Mouse (Mus musculus): Measurements from ENCODE around the gene Pole4. TPM values are rescaled to one million over a fixed set of nuclear protein-coding genes. Genes with fewer than 3 reads are reported as not detected.

The Pole4 gene
- polyA plus RNA-seq, 1 experiment from 2014 or later: 109 TPM

GRCm38 (mm10) chr6:82740269-82740668, 35.1 kb upstream of the Pole4 start:
- Histone ChIP-seq H3K4me2 (peak overlapping the region; percentile 37), H3K9ac (no peak overlapping the region), H3K4me3 (no peak overlapping the region), H3K27ac (no peak overlapping the region), H3K27me3 (no peaks in the 10 kb centered on the region), H3K36me3 (peaks cover 58% of the 10 kb centered on the region), H3K4me1 (no peaks in the 10 kb centered on the region), H3K9me3 (no peaks in the 10 kb centered on the region)
- 29% methylated on average over 6 of the region's 6 CpGs for WGBS
- no peak for ATAC-seq (ENCODE audit: insufficient number of reproducible peaks, insufficient read depth, low FRiP score, low TSS enrichment, low read depth)

- no peaks in the 10 kb centered on the region for H3K4me1 ChIP-seq
- H3K4me2 ChIP-seq: no peak overlapping the region
- no peak overlapping the region for H3K4me3 ChIP-seq
- no peak overlapping the region for H3K27ac ChIP-seq
- peaks cover 67% of the 10 kb centered on the region for H3K36me3 ChIP-seq
- H3K27me3 ChIP-seq: no peaks in the 10 kb centered on the region
- 93% methylated on average over 27 of the region's 27 CpGs for WGBS
- no peak for ATAC-seq (ENCODE audit: insufficient number of reproducible peaks, insufficient read depth, low FRiP score, low TSS enrichment, low read depth)
- H3K9me3 ChIP-seq: no peaks in the 10 kb centered on the region
- no peak overlapping the region for H3K9ac ChIP-seq
Observed at GRCm38 (mm10) chr6:82737634-82738540, 32.7 kb upstream of the Pole4 start.

- Histone ChIP-seq H3K27ac (no peak overlapping the region), H3K4me3 (no peak overlapping the region), H3K9me3 (no peaks in the 10 kb centered on the region), H3K27me3 (no peaks in the 10 kb centered on the region), H3K4me1 (no peaks in the 10 kb centered on the region), H3K4me2 (no peak overlapping the region), H3K9ac (no peak overlapping the region), H3K36me3 (peaks cover 63% of the 10 kb centered on the region)
- WGBS: 90% methylated on average over 25 of the region's 25 CpGs
- ATAC-seq (ENCODE audit: insufficient number of reproducible peaks, insufficient read depth, low FRiP score, low TSS enrichment, low read depth): no peak
Observed at GRCm38 (mm10) chr6:82736626-82737600, 31.7 kb upstream of the Pole4 start.

- no peak overlapping the region for H3K4me2 ChIP-seq
- no peaks in the 10 kb centered on the region for H3K4me1 ChIP-seq
- H3K9me3 ChIP-seq: no peaks in the 10 kb centered on the region
- no peak overlapping the region for H3K4me3 ChIP-seq
- H3K36me3 ChIP-seq: peaks cover 79% of the 10 kb centered on the region
- WGBS: 86% methylated on average over 7 of the region's 7 CpGs
- no peak overlapping the region for H3K9ac ChIP-seq
- no peaks in the 10 kb centered on the region for H3K27me3 ChIP-seq
- no peak for ATAC-seq (ENCODE audit: insufficient number of reproducible peaks, insufficient read depth, low FRiP score, low TSS enrichment, low read depth)
- no peak overlapping the region for H3K27ac ChIP-seq
Observed at GRCm38 (mm10) chr6:82735347-82735746, 30.2 kb upstream of the Pole4 start.

GRCm38 (mm10) chr6:82728635-82729034, 23.5 kb upstream of the Pole4 start:
- 90% methylated on average over 21 of the region's 21 CpGs for WGBS
- Histone ChIP-seq H3K4me3 (no peak overlapping the region), H3K27ac (no peak overlapping the region), H3K36me3 (peaks cover 79% of the 10 kb centered on the region), H3K9me3 (no peaks in the 10 kb centered on the region), H3K27me3 (no peaks in the 10 kb centered on the region), H3K9ac (no peak overlapping the region), H3K4me1 (peaks cover 4% of the 10 kb centered on the region), H3K4me2 (no peak overlapping the region)
- no peak for ATAC-seq (ENCODE audit: insufficient number of reproducible peaks, insufficient read depth, low FRiP score, low TSS enrichment, low read depth)

GRCm38 (mm10) chr6:82727206-82727605, 22.0 kb upstream of the Pole4 start:
- ATAC-seq (ENCODE audit: insufficient number of reproducible peaks, insufficient read depth, low FRiP score, low TSS enrichment, low read depth): no peak
- Histone ChIP-seq H3K4me2 (no peak overlapping the region), H3K27ac (no peak overlapping the region), H3K27me3 (no peaks in the 10 kb centered on the region), H3K36me3 (peaks cover 73% of the 10 kb centered on the region), H3K9me3 (no peaks in the 10 kb centered on the region), H3K9ac (no peak overlapping the region), H3K4me3 (no peak overlapping the region), H3K4me1 (peaks cover 14% of the 10 kb centered on the region)
- WGBS: 91% methylated on average over 13 of the region's 13 CpGs

GRCm38 (mm10) chr6:82723321-82723720, 18.2 kb upstream of the Pole4 start:
- H3K9ac ChIP-seq: peak overlapping the region; percentile 61
- no peaks in the 10 kb centered on the region for H3K27me3 ChIP-seq
- H3K4me1 ChIP-seq: peaks cover 14% of the 10 kb centered on the region
- H3K9me3 ChIP-seq: no peaks in the 10 kb centered on the region
- ATAC-seq (ENCODE audit: insufficient number of reproducible peaks, insufficient read depth, low FRiP score, low TSS enrichment, low read depth): peak; percentile 61; the same call in 1 of the 2 replicates
- no peak overlapping the region for H3K4me2 ChIP-seq
- no peak overlapping the region for H3K4me3 ChIP-seq
- WGBS: 31% methylated on average over 5 of the region's 5 CpGs
- peak overlapping the region; percentile 84 for H3K27ac ChIP-seq
- H3K36me3 ChIP-seq: peaks cover 37% of the 10 kb centered on the region

GRCm38 (mm10) chr6:82716126-82716525, 11.0 kb upstream of the Pole4 start:
- no peak overlapping the region for H3K4me3 ChIP-seq
- H3K36me3 ChIP-seq: no peaks in the 10 kb centered on the region
- H3K4me2 ChIP-seq: no peak overlapping the region
- H3K9me3 ChIP-seq: no peaks in the 10 kb centered on the region
- H3K27me3 ChIP-seq: no peaks in the 10 kb centered on the region
- no peak for ATAC-seq (ENCODE audit: insufficient number of reproducible peaks, insufficient read depth, low FRiP score, low TSS enrichment, low read depth)
- WGBS: 74% methylated on average over 4 of the region's 4 CpGs
- H3K27ac ChIP-seq: no peak overlapping the region
- H3K9ac ChIP-seq: no peak overlapping the region
- no peaks in the 10 kb centered on the region for H3K4me1 ChIP-seq

- no peak for ATAC-seq (ENCODE audit: insufficient number of reproducible peaks, insufficient read depth, low FRiP score, low TSS enrichment, low read depth)
- Histone ChIP-seq H3K9ac (no peak overlapping the region), H3K4me2 (no peak overlapping the region), H3K4me3 (no peak overlapping the region), H3K9me3 (no peaks in the 10 kb centered on the region), H3K27ac (no peak overlapping the region), H3K36me3 (no peaks in the 10 kb centered on the region), H3K4me1 (no peaks in the 10 kb centered on the region), H3K27me3 (no peaks in the 10 kb centered on the region)
- WGBS: 85% methylated on average over 3 of the region's 3 CpGs
Observed at GRCm38 (mm10) chr6:82715653-82716052, 10.5 kb upstream of the Pole4 start.

GRCm38 (mm10) chr6:82715253-82715652, 10.1 kb upstream of the Pole4 start:
- ATAC-seq (ENCODE audit: insufficient number of reproducible peaks, insufficient read depth, low FRiP score, low TSS enrichment, low read depth): no peak
- 86% methylated on average over 6 of the region's 6 CpGs for WGBS
- no peak overlapping the region for H3K4me3 ChIP-seq

GRCm38 (mm10) chr6:82714841-82715240, 9.7 kb upstream of the Pole4 start:
- Histone ChIP-seq H3K4me3 (no peak overlapping the region), H3K27me3 (no peaks in the 10 kb centered on the region), H3K9ac (no peak overlapping the region), H3K36me3 (no peaks in the 10 kb centered on the region), H3K4me1 (no peaks in the 10 kb centered on the region), H3K9me3 (no peaks in the 10 kb centered on the region), H3K4me2 (no peak overlapping the region), H3K27ac (no peak overlapping the region)
- ATAC-seq (ENCODE audit: insufficient number of reproducible peaks, insufficient read depth, low FRiP score, low TSS enrichment, low read depth): no peak
- 87% methylated on average over 5 of the region's 5 CpGs for WGBS

More at GRCm38 (mm10) chr6:82715253-82715652, 10.1 kb upstream of the Pole4 start:
- Histone ChIP-seq H3K27me3 (no peaks in the 10 kb centered on the region), H3K27ac (no peak overlapping the region), H3K9ac (no peak overlapping the region), H3K9me3 (no peaks in the 10 kb centered on the region), H3K4me2 (no peak overlapping the region), H3K4me1 (no peaks in the 10 kb centered on the region), H3K36me3 (no peaks in the 10 kb centered on the region)
